Mouse (Mus musculus): Measurements from ENCODE around the gene Jun.

Gene Jun

DNA sequence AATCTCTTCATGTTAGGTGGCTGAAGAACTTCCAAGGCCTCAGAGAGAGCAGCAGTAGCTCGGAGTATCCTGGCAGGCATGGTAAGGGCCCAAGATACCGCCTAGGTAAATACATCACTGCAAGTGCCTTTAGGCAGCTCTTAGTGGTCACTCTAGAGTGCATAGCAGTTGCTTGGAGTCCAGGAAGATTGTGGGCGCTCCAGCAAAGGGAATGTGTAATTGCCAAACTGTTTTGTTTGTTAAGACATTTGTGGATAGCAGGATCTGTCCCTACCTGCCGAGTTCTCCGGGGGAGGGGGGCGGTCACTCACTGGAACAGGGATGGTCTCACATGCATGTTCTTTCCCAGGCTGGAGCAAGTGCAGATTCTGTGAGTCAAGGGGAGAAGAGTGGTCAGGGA, 22.3 kb upstream of the Jun start:
- in situ Hi-C loops (cut with MboI, MseI): loop anchor here (10.0 kb wide), 1 partner anchor 1610 kb away; no protein-coding TSS in a partner anchor

DNA sequence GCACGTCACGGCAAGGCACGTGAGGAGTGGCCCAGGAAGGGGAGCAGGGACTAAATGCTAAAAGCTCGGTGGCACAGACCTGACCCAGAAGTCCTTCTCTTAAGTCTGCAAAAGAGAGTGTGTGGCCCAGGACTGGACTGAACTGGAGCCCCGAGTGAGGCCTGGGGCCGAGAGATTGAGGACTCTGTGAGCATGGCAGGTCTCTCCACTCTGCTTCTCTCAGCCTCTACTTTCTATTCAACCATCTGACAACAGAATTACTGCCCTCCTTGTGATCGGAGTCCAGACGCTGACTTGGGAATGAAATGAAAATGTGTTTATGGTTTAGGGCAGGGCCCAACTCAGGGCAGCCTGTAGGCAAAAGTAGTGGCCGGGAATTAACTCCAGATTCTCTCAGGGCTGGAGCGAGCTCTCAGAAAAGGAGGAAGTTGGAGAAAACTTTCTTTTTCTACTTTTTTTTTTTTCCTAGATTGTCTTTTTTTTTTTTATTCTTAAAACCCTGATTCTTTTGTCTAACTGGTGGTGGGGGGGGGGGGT, 21.3 kb upstream of the Jun start:
- in situ Hi-C loops (cut with MboI, MseI): loop anchor here (10.0 kb wide), 1 partner anchor 1612 kb away; no protein-coding TSS in a partner anchor

DNA sequence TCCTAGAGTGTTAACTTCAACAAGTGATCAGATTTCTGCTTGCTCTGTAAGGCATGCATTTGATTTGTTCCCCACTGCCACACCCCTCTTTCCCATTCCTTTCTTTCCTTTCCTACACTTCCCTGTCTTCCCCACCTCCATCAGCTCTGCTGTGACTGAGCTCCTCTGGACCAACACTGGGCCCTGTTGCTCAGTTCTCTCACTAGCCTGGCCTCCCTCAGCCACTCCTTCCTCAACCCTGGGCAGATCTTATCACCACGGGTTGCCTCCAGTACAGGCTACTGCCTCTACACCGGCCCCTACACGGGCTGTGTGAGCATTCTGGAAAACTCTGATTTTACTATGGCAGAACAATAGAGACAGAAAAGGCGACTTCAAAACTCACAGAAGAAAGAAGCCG, 18.4 kb upstream of the Jun start:
- in situ Hi-C loops (cut with MboI, MseI): loop anchor here (10.0 kb wide), 1 partner anchor 1614 kb away; no protein-coding TSS in a partner anchor

DNA sequence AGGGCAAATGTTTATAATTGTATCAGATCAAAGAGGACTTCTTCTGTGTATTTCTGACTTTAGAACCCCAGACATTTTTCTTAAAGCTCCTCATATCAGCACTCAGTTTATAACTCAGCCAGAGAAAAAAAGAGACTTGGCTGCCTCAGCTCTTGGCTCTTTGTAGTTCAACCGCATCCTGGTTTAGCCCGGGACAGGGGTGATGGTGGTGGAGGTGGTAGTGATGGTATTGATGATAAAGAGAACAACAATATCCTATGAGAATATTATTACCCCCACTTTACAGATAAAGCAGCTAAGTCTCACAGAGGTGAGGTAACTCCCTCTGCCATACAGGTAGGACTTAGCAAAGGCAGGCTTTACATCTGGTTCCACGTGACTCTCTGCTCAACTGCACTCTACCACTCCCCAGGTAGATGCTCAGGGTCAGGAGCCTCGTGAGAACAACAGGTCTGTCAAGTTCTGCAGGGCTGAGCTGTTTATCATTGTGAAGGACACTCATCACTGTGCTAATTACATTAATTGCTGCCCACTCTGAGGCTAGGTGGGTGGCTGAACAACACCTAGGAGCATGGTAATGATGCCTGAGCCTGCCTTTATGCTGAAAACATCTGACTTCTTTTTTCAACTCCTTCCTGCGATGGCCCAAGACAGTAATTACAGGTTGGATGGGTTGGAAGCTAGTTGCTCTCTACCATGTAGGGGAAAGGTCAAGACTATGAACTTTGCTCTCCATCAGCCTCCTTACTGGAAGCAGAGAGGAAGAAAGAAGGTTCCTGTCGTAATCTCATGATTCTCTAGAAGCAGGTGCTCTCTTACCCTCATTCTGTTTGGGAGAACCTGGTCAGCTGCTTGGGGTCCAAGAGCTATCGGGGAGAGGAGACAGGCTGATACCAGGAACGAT, 16.3 kb upstream of the Jun start:
- in situ Hi-C loops (cut with MboI, MseI): no loop called here

DNA sequence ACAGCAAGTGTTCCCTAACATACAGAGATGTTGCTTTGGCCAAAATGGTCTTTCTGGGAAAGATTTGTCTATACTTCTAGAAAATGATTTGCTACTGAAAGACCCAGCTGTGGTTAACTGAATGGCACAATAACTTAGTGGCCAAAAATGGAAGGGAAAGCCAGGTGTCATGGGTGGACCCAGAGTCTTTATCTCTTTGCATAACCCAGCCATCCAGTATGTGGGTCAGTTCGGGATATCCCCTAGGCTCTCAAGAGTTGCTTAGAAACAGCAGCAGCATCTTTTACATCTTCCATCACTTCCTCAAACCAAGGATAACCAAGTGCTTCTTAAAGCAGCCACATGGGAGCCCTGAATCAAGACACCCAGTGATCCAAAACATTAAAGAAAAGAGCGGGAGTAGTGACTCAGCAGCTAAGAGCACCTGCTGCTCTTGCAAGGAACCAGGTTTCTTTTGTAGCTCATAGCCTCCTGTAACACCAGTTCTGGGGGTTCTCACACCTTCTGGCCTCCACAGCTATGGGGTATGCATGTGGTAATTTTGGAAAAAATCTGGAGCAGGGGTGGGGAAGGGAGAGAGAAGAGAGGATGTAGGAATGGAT, 11.7 kb upstream of the Jun start:
- in situ Hi-C loops (cut with MboI, MseI): no loop called here

DNA sequence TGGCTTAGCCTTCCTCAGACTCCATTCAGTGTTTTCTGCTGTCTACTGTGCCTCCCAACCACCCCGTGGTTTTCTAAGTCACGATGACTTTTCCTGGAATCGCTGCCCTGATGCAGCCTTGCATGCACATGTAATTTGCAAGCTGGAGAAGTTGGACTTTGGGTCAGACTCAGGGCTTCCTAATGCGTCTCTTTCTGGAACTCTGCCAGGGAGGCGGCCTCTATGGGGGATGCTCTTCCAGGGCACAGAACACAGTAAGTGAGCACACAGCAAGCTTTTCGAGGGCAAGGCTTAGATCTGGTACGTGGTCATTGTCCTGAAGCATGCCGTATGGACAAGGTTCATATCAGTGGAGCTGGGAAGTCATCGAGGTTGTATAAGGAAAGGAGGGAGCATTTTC, 10.9 kb upstream of the Jun start:
- in situ Hi-C loops (cut with MboI, MseI): no loop called here

DNA sequence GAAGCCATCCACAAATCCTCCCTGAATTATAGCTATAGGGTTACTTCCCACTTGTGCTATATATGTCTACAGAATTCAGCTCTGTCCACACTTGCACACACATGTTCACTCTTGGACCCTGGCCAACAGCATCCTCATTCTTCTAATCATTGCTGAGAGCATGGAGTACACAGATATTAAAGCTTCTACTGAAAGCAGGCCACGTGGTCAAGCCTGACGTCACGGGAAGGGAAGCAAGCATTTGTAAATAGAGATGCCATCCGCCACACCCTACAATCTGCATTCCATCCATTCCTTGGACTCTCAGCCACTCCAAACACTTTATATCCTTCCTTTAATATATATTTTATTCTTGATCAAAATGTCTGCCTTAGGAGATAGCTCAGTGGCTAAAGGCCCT, 5.2 kb upstream of the Jun start:
- in situ Hi-C loops (cut with MboI, MseI): loop anchor here (10.0 kb wide), 3 partner anchors 98 to 498 kb away; partner anchors contain the start of gene Fggy

DNA sequence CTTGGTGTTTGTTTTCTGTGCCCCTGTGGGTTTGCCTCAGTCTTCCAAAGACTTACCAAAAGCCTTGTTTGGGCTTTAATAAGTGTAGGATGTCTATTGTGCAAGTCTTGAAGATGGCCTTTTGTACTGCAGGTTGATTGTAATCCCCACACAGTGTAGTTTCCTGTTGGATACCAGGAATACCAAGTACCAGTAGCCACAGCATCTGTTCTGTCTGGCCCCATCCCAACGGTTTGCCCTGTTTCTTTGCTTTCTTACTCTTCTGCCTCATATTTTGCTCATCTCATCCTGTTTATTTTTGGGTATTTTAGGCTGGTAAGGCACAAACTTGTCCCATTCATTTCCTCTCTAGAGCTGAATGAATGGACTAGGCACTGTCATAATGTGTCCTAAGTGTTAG, 3.3 kb upstream of the Jun start:
- in situ Hi-C loops (cut with MboI, MseI): loop anchor here (10.0 kb wide), 3 partner anchors 100 to 500 kb away; partner anchors contain the start of gene Fggy

DNA sequence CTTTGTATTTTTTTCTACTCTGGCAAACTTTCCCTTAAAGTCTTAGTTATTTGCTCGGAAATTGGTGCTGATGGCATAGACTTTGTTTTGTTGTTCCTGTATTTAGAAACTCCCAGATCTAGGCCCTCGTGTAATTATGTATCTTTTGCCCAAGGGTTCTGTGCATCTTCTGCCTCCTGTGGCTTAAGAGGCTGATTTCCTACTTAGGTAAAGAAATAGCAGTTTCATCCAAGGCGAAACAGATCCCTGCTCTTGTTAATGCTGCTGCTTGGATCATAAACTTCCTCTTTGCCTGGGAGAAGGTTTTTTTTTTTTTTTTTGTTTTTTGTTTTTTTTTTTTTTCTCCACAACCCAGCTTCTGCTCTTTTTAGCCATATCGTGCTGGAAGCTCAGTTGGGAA, 2.3 kb upstream of the Jun start:
- in situ Hi-C loops (cut with MboI, MseI): loop anchor here (10.0 kb wide), 3 partner anchors 100 to 500 kb away; partner anchors contain the start of gene Fggy

DNA sequence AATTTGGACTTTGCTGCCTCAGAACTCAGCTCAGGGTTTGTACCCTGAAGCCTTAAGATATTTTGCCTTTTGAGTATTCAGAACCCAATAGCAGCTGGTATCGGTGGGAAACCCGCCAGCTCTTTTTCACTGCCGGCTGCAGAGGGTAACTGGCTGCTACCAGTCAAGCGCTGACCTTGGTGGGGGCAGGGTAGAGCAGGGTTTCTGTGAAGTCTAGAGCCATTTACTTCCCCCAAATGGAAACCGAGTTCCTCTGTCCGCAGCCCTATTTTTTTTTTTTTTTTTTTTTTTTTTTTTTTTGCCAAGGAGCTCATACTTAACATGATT, 1.7 kb upstream of the Jun start:
- in situ Hi-C loops (cut with MboI, MseI): loop anchor here (10.0 kb wide), 3 partner anchors 101 to 501 kb away; partner anchors contain the start of gene Fggy

DNA sequence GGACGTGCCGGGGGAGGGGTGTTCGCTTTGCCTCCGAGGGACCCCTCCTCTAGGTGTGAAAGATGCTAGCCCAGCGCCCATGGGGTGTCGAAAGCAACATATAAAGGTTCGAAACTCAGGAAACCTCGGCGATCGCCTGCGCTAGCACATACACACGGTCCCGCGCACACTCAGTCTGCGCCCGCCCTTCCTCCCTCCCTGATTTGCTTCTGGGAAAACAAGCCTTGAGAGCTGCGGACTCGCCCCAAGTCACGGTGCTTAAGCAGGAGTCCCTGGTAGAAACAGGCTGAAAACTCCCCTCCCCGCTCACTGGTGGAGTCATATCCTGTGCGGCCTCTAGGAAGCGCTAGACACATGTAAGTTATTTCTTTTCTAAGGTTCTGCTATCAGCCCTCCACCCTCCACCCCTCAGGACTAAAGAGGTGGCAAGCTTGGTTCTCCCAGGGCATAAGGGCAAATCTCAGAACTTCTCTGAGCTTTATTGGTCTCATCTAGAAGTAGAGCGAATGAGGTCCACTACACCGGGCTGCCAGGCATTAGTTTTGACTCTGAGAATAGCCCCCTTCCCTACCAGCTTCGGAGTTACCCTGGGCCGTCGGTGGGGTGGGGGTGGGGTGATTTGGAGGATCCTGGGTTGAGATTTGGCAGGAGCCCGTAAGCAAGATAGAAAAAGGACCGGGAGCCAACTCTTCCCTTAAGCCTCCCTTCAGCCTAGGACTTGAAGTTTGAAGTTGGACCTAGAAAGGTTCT, 1.2 kb upstream of the Jun start:
- in situ Hi-C loops (cut with MboI, MseI): loop anchor here (10.0 kb wide), 3 partner anchors 102 to 502 kb away; partner anchors contain the start of gene Fggy

DNA sequence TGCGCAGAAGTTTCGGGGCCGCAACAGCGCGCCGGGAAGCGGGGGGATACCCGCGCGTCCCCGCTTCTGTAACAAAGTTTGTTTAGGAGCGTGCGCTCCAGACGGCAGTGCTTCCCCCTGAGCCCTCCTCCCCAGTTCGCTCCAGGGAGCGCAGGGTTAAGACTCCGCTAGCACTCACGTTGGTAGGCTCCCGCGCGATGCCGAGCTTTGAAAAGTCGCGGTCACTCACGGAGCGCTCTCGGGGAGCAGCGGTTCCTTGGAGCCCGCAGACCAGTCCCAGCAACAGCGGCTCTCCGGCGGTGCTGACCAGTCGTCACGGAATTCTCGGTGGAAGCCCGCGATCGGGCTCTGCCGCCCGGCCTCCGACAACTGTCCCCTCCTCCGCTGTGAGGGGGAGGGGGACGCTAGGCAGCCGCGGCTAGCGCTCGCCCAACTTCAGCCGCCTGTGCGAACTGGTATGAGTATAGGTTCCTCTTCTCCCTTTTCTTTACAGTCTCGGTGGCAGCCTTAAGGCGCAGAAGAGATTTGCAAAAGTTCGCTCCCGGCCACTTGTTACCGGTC, 631 bp downstream of the Jun start:
- in situ Hi-C loops (cut with MboI, MseI): loop anchor here (10.0 kb wide), 3 partner anchors 103 to 503 kb away; partner anchors contain the start of gene Fggy

DNA sequence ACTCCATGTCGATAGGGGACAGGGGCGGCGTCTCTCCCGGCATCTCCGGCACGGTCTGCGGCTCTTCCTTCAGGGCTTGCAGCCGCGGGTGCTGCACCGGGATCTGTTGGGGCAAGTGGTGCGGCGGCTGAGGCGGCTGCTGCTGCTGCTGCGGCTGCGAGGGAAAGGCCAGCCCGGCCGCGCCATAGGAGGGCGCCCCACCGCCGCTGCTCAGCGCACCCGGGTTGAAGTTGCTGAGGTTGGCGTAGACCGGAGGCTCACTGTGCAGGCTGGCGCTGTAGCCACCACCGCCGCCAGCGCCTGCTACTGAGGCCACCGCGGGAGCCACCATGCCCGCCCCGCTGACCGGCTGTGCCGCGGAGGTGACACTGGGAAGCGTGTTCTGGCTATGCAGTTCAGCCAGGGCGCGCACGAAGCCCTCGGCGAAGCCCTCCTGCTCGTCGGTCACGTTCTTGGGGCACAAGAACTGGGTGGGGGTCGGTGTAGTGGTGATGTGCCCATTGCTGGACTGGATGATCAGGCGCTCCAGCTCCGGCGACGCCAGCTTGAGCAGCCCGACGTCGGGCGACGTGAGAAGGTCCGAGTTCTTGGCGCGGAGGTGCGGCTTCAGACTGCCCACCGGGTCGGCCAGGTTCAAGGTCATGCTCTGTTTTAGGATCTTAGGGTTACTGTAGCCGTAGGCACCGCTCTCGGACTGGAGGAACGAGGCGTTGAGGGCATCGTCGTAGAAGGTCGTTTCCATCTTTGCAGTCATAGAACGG, 1.3 kb downstream of the Jun start:
- in situ Hi-C loops (cut with MboI, MseI): loop anchor here (10.0 kb wide), 3 partner anchors 104 to 504 kb away; partner anchors contain the start of gene Fggy

DNA sequence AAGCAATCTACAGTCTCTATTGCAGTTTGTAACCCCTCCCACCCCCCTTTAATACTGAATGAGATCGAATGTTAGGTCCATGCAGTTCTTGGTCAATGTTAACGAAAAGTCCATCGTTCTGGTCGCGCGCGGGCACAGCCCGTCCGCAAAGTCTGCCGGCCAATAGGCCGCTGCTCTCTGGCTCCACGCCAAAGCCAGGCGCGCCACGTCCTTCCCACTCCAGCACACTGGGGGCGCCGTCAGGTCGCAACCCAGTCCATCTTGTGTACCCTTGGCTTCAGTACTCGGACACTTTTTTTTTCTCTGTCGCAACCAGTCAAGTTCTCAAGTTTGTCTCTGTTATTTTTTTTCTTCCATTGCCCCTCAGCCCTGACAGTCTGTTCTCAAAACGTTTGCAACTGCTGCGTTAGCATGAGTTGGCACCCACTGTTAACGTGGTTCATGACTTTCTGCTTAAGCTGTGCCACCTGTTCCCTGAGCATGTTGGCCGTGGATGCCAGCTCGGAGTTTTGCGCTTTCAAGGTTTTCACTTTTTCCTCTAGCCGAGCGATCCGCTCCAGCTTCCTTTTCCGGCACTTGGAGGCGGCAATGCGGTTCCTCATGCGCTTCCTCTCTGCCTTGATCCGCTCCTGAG, 2.0 kb downstream of the Jun start:
- in situ Hi-C loops (cut with MboI, MseI): loop anchor here (10.0 kb wide), 3 partner anchors 105 to 505 kb away; partner anchors contain the start of gene Fggy

DNA sequence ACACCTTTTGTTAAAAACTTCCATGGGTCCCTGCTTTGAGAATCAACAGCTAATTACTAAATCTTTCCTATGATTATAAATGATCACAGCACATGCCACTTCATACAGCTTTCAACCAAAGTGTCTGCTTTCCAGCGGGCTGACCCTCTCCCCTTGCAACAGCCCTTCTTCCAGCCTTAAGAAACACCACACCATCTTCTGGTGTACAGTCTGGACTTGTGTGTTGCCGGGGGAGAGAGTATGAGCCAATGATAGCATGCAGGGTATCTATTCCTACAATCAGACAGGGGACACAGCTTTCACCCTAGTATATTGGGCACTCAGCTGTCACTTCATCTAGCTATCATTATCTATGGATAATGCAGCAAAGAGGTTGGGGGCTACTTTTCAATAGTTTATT, 2.9 kb downstream of the Jun start:
- in situ Hi-C loops (cut with MboI, MseI): no loop called here

DNA sequence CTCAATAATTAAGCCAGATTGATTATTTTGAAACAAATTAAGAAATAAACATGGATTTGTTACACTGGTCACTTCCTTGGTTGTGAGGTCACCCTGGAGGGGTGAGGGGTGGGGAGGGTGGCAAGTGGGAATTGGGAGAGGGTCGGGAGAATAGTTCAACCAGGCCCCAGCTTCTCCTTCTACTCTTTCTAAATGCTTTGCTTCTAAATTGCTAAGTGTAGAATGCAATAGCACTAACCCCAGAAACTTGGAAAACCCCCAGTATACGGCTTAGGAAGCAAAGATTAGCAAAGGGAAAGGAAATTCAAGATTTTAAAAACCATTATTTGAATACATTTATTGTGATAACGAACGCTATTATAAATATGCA, 3.3 kb downstream of the Jun start:
- in situ Hi-C loops (cut with MboI, MseI): no loop called here

DNA sequence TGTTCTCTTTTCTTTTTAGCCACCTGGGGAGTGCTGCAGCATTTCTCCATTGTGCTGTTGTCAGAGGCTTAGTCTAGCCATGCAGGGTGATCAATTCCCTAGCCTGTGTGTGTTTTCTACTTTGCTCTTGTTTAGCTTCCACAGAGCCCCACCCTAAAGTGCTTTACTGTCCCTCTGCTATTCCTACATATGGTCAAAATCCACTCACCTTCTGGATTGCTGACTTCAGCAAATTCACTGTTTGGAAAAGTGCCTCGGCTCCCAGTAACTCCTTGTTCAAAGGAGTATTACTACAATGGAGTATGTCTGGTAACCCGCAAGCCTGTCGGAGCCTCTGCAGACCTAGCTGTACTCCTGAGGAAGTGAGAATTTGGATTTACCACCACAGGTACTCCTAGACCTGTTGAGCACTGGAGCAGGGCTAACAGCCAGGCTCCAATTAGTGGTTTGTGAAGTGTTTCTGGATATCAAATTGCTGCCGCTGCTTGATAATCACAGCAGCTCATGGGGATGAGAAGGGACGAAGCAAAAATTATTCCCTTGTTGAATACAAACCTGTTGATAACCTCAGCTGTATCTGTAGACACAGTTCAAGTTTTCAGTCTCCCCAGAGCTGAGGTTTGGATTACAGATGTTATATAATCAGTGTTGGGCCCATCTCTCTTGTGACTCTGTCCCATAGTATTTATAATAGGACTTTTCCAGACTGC, 3.8 kb downstream of the Jun start:
- in situ Hi-C loops (cut with MboI, MseI): no loop called here

DNA sequence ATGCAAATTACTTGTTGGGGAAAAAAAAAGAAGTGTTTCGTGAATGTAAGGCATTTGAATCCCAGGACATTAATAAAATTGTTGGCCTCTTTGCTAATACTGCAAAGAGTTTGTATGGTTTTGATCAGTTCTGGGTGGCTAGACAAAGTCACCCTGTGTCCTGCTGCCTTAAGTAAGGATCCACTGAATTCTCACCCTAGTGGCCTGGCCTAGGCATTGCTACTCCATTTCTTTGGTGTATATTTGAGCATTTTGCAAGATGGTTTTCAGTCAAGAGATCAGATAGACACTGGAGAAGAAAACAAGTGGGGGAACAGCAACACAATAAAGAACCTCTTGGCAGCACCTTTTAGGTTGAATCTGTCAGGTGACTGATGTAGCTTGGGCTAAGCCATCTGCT, 6.9 kb downstream of the Jun start:
- in situ Hi-C loops (cut with MboI, MseI): no loop called here

DNA sequence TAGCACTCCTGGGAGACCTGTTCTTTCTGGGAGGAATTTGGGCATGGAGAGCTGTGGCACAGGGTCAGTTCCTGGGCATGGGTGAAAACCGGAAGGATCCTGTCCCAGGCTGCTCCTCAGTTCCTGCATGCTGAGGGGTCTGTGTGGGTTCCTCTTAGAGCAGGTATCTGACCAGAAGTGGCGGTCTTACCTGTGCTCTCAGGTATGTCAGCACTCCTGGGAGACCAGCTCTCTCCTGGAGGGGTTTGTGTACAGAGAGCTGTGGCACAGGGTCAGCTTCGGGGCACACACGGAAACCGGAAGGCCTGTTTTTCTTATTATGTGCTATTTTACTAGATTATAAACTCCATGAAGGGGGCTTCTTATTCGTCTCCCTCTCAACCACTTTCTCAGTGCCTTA, 7.3 kb downstream of the Jun start:
- in situ Hi-C loops (cut with MboI, MseI): no loop called here

Data from T-helper 2 cell (primary cell).